In genomic region chr17:65400914-65401313, GRCm38 (mm10) we compare ENCODE assay signal across 14 mouse cellular contexts.
DNase-seq lines count a peak whose midpoint lies in the region; ATAC-seq and TF ChIP-seq lines count a peak whose summit lies in the region.
"Had no signal": no experiment of that assay in that cellular context is flagged by ENCODE, and none has a peak within 500 bp of the region (broad histone marks: within the 10 kb centered on the region; RNA-seq: fewer than 3 reads in every experiment).

No protein-coding gene starts in this region.

- DNase-seq in embryonic facial prominence, embryonic 14.5 days (ENCODE audit: low spot score): peak; percentile 11
- DNase-seq in embryonic facial prominence, embryonic 10.5 days (ENCODE audit: low spot score): no peak
- DNase-seq in layer of hippocampus, postnatal 10 days (ENCODE audit: low spot score in 2 of 2): peak; percentile 13 to 25
- DNase-seq in layer of hippocampus, adult 2 months (ENCODE audit: low spot score in 2 of 2): no peak
- DNase-seq in adrenal gland, postnatal 10 days: peak; percentile 60
- DNase-seq in kidney, adult 9 months: peak; percentile 96
- no peak for DNase-seq in frontal cortex, postnatal 10 days (ENCODE audit: low spot score in 2 of 2)
- DNase-seq: cerebellum, postnatal 36 days; gastrocnemius, adult 2 months; left cerebral cortex, postnatal 4 days; right cerebral cortex, postnatal 25 days had no signal

- 59% methylated on average over 1 of the region's 1 CpGs for WGBS in embryonic facial prominence, embryonic 14.5 days
- WGBS in embryonic facial prominence, embryonic 10.5 days: 87% methylated on average over 1 of the region's 1 CpGs

- H3K4me1 ChIP-seq in embryonic facial prominence, embryonic 14.5 days (ENCODE audit: control insufficient read depth, insufficient read depth, low read length): no peaks in the 10 kb centered on the region
- no peaks in the 10 kb centered on the region for H3K4me1 ChIP-seq in embryonic facial prominence, embryonic 10.5 days

- H3K27me3 ChIP-seq in embryonic facial prominence, embryonic 14.5 days (replicated peaks; ENCODE audit: control insufficient read depth, insufficient read depth, low read length): no peaks in the 10 kb centered on the region
- no peaks in the 10 kb centered on the region for H3K27me3 ChIP-seq in embryonic facial prominence, embryonic 10.5 days (replicated peaks; ENCODE audit: low read depth, poor library complexity, severe bottlenecking)
- H3K27me3 ChIP-seq: midbrain, embryonic 12.5 days; neural tube, embryonic 13.5 days had no signal

- no peak overlapping the region for H3K4me3 ChIP-seq in embryonic facial prominence, embryonic 14.5 days (ENCODE audit: low read depth, low read length)
- no peak overlapping the region for H3K4me3 ChIP-seq in embryonic facial prominence, embryonic 10.5 days
- H3K4me3 ChIP-seq in layer of hippocampus, adult 2 months: no peak overlapping the region
- H3K4me3 ChIP-seq: gastrocnemius, adult 2 months; midbrain, embryonic 12.5 days; neural tube, embryonic 13.5 days had no signal

- no peak overlapping the region for H3K4me2 ChIP-seq in embryonic facial prominence, embryonic 14.5 days (ENCODE audit: low read depth, low read length)
- H3K4me2 ChIP-seq: midbrain, embryonic 12.5 days; neural tube, embryonic 13.5 days had no signal

- no peaks in the 10 kb centered on the region for H3K36me3 ChIP-seq in embryonic facial prominence, embryonic 14.5 days (ENCODE audit: control insufficient read depth, insufficient read depth, low read length)
- no peaks in the 10 kb centered on the region for H3K36me3 ChIP-seq in embryonic facial prominence, embryonic 10.5 days (replicated peaks)
- H3K36me3 ChIP-seq: midbrain, embryonic 12.5 days; neural tube, embryonic 13.5 days had no signal

- H3K9me3 ChIP-seq in embryonic facial prominence, embryonic 14.5 days (ENCODE audit: control insufficient read depth, low read length): no peaks in the 10 kb centered on the region
- H3K9me3 ChIP-seq in embryonic facial prominence, embryonic 10.5 days: no peaks in the 10 kb centered on the region
- H3K9me3 ChIP-seq: midbrain, embryonic 12.5 days; neural tube, embryonic 13.5 days had no signal

- H3K27ac ChIP-seq in embryonic facial prominence, embryonic 14.5 days (replicated peaks; ENCODE audit: low read depth, low read length): no peak overlapping the region
- H3K27ac ChIP-seq in embryonic facial prominence, embryonic 10.5 days (replicated peaks): no peak overlapping the region
- H3K27ac ChIP-seq in layer of hippocampus, adult 2 months: no peak overlapping the region
- H3K27ac ChIP-seq: gastrocnemius, adult 2 months; midbrain, embryonic 12.5 days; neural tube, embryonic 13.5 days had no signal

- H3K9ac ChIP-seq in embryonic facial prominence, embryonic 14.5 days (ENCODE audit: low read depth, low read length): no peak overlapping the region
- H3K9ac ChIP-seq: midbrain, embryonic 12.5 days; neural tube, embryonic 13.5 days had no signal

- no peak for ATAC-seq in embryonic facial prominence, embryonic 14.5 days (ENCODE audit: low read depth)
- no peak for ATAC-seq in granulocyte monocyte progenitor cell, adult 5-6 weeks (replicated peaks; ENCODE audit: poor library complexity, severe bottlenecking)

- no peak for TF ChIP-seq CTCF in layer of hippocampus, adult 2 months (conservative IDR thresholded peaks at IDR 0.05)

Comparison
In these comparisons a context has a peak if more than half of its experiments do, and no peak if none do; other contexts are left out.
1. DNase-seq: peak in embryonic facial prominence, embryonic 14.5 days (single experiment), layer of hippocampus, postnatal 10 days (2 of 2), adrenal gland, postnatal 10 days (single experiment) and kidney, adult 9 months (single experiment); none in embryonic facial prominence, embryonic 10.5 days (single experiment), layer of hippocampus, adult 2 months (0 of 2) and frontal cortex, postnatal 10 days (0 of 2).